Mouse (Mus musculus): ENCODE measurements around the gene Myo18a.

- TF ChIP-seq CTCF (IDR thresholded peaks at IDR 0.05): no peak
- TF ChIP-seq EP300 (IDR thresholded peaks at IDR 0.05): no peak
Measured at GRCm38 (mm10) chr11:77781088-77781487, 18.0 kb downstream of the Myo18a start.

Measured in lung, postnatal 0 days (tissue).